Mouse (Mus musculus) cerebellum, adult 2 months (tissue): ENCODE results near the gene Tmem108. TPM values are rescaled to one million over a fixed set of nuclear protein-coding genes. Genes with fewer than 3 reads are reported as not detected.

ENCODE experiments used
- DNase-seq, 2 experiments: peaks; one replicate each; pipeline ENCODE4 v3.0.0; 2021
- H3K27ac ChIP-seq: fragments of 200-500 bp; 2 replicates; pipeline ENCODE4 v1.5.1; 2012; ENCODE audit warnings: low read length, control low read depth, inconsistent platforms; ENCODE audit not compliant: insufficient read depth
- H3K27me3 ChIP-seq: fragments of 200-500 bp; 2 replicates; pipeline ENCODE4 v1.6.1; 2012; ENCODE audit warnings: inconsistent platforms, mild to moderate bottlenecking, low read length, moderate library complexity; ENCODE audit not compliant: control insufficient read depth, insufficient read depth
- H3K4me1 ChIP-seq: fragments of 200-500 bp; 2 replicates; pipeline ENCODE4 v1.6.1; 2011; ENCODE audit warnings: low read length; ENCODE audit not compliant: control insufficient read depth, insufficient read depth
- H3K4me3 ChIP-seq: fragments of 200-500 bp; replicated peaks from 2 replicates; pipeline ENCODE3; 2011; ENCODE audit warnings: mild to moderate bottlenecking, low read depth, low read length, control low read depth; ENCODE audit not compliant: insufficient read depth
- CTCF ChIP-seq: fragments of 200-500 bp; IDR thresholded peaks from 2 replicates; pipeline ENCODE4 v1.5.1; 2011; ENCODE audit warnings: low read depth, mild to moderate bottlenecking, control low read depth, low read length, moderate library complexity, borderline replicate concordance; ENCODE audit not compliant: insufficient read depth
- POLR2A ChIP-seq: fragments of 200-500 bp; IDR thresholded peaks from 2 replicates; pipeline ENCODE4 v1.6.1; 2011; ENCODE audit warnings: low read length, control low read depth, borderline replicate concordance; ENCODE audit not compliant: insufficient read depth
- WGBS: fragments of 180-500 bp; shearing (Covaris S2); methylation state at CpG from one replicate; pipeline ENCODE4 v1.1.7; 2018; 5-methylcytosine and 5-hydroxymethylcytosine counted together
- polyA plus RNA-seq: library from polyadenylated mRNA; depleted of rRNA; stranded (reverse); fragments of >200 nt; gene quantifications from 2 replicates; pipeline ENCODE4 v1.2.3, GENCODE M21; 2012

The Tmem108 gene
- polyA plus RNA-seq, 1 experiment, result 32.3 TPM

GRCm38 (mm10) chr9:103504646-103505045, 257.0 kb downstream of the Tmem108 start:
- DNase-seq, result no peak
- no peak overlapping the region for H3K4me3 ChIP-seq
- H3K27me3 ChIP-seq, result no peaks in the 10 kb centered on the region
- WGBS, result 34% methylated on average over 1 of the region's 1 CpGs
- no peak for TF ChIP-seq CTCF
- no peak for TF ChIP-seq POLR2A
- peak overlapping the region; percentile 43 for H3K27ac ChIP-seq
- peaks cover 46% of the 10 kb centered on the region for H3K4me1 ChIP-seq

- 96% methylated on average over 3 of the region's 3 CpGs for WGBS
- H3K27me3 ChIP-seq, result no peaks in the 10 kb centered on the region
- no peak for DNase-seq
- H3K4me1 ChIP-seq, result peaks cover 52% of the 10 kb centered on the region
- H3K4me3 ChIP-seq, result no peak overlapping the region
- TF ChIP-seq CTCF (no peak), POLR2A (no peak)
- peak overlapping the region; percentile 43; the same call in 1 of the 2 replicates for H3K27ac ChIP-seq
These were observed 257.9 kb downstream of the Tmem108 start for GRCm38 (mm10) chr9:103503586-103504298.

- TF ChIP-seq CTCF (no peak), POLR2A (no peak)
- no peaks in the 10 kb centered on the region for H3K27me3 ChIP-seq
- H3K27ac ChIP-seq, result peak overlapping the region; percentile 80
- DNase-seq, result peak; percentile 55 to 68
- H3K4me3 ChIP-seq, result no peak overlapping the region
- 50% methylated on average over 2 of the region's 2 CpGs for WGBS
- peaks cover 63% of the 10 kb centered on the region for H3K4me1 ChIP-seq
These were observed 259.0 kb downstream of the Tmem108 start for GRCm38 (mm10) chr9:103502655-103503054.

GRCm38 (mm10) chr9:103501861-103502364, 259.7 kb downstream of the Tmem108 start:
- 8% methylated on average over 14 of the region's 14 CpGs for WGBS
- TF ChIP-seq POLR2A, result no peak
- TF ChIP-seq CTCF, result no peak

GRCm38 (mm10) chr9:103499366-103499765, 262.3 kb downstream of the Tmem108 start:
- 78% methylated on average over 18 of the region's 18 CpGs for WGBS
- TF ChIP-seq CTCF (no peak), POLR2A (no peak)
- Histone ChIP-seq H3K27me3 (no peaks in the 10 kb centered on the region), H3K4me3 (no peak overlapping the region), H3K4me1 (peaks cover 59% of the 10 kb centered on the region), H3K27ac (peak overlapping the region; percentile 3; the same call in 1 of the 2 replicates)
- DNase-seq, result no peak

More at GRCm38 (mm10) chr9:103501861-103502364, 259.7 kb downstream of the Tmem108 start:
- Histone ChIP-seq H3K27ac (peak overlapping the region; percentile 80), H3K27me3 (no peaks in the 10 kb centered on the region), H3K4me3 (no peak overlapping the region), H3K4me1 (peaks cover 60% of the 10 kb centered on the region)
- DNase-seq, result peak; percentile 61

- peak; percentile 74 to 77 for DNase-seq
- H3K27ac ChIP-seq, result peak overlapping the region; percentile 72; the same call in 1 of the 2 replicates
These were observed 262.9 kb downstream of the Tmem108 start for GRCm38 (mm10) chr9:103498699-103499098.

GRCm38 (mm10) chr9:103495391-103495790, 266.2 kb downstream of the Tmem108 start:
- TF ChIP-seq POLR2A (no peak), CTCF (no peak)
- WGBS, result 85% methylated on average over 11 of the region's 11 CpGs
- DNase-seq, result no peak
- Histone ChIP-seq H3K27me3 (no peaks in the 10 kb centered on the region), H3K4me1 (peaks cover 37% of the 10 kb centered on the region), H3K27ac (peak overlapping the region; percentile 86), H3K4me3 (no peak overlapping the region)

More at GRCm38 (mm10) chr9:103498699-103499098, 262.9 kb downstream of the Tmem108 start:
- H3K4me3 ChIP-seq, result no peak overlapping the region
- 18% methylated on average over 8 of the region's 8 CpGs for WGBS
- H3K27me3 ChIP-seq, result no peaks in the 10 kb centered on the region
- no peak for TF ChIP-seq CTCF
- no peak for TF ChIP-seq POLR2A
- H3K4me1 ChIP-seq, result peaks cover 60% of the 10 kb centered on the region

GRCm38 (mm10) chr9:103494346-103495020, 267.2 kb downstream of the Tmem108 start:
- Histone ChIP-seq H3K4me1 (peaks cover 30% of the 10 kb centered on the region), H3K27ac (peak overlapping the region; percentile 86), H3K27me3 (no peaks in the 10 kb centered on the region), H3K4me3 (no peak overlapping the region)
- DNase-seq, result peak; percentile 94
- TF ChIP-seq POLR2A (0 out of 2 replicates have a peak, but pooled peaks have one; percentile 3), CTCF (peak; percentile 99)
- 3% methylated on average over 7 of the region's 7 CpGs for WGBS
